24 mouse cellular contexts compared by ENCODE assay signal in the genomic region with DNA sequence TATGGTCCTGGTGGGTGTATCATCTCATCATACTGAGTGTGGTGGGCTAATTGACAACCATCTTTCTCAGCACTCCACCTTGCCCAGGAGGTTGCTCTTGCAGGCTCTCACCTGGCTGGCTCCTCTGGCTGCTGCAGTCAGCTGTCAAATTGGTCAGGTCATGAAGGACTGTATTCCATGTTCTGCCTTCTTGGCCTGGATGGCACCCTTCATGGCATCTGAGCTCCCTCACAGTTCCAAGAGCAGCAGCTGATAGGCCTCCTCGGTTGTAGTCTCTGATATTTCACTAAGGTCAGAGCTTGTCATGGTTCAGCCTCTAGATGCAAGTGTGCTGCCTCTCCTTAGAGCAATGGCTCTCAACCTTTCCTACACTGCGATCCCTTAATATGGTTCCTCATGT. TPM values are rescaled to one million over a fixed set of nuclear protein-coding genes. Genes with fewer than 3 reads are reported as not detected.
A peak's percentile ranks its signal among the peaks of the same experiment; 100 is the strongest.
DNase-seq lines count a peak whose midpoint lies in the region; ATAC-seq and TF ChIP-seq lines count a peak whose summit lies in the region.
"Had no signal": no experiment of that assay in that cellular context is flagged by ENCODE, and none has a peak within 500 bp of the region (broad histone marks: within the 10 kb centered on the region; RNA-seq: fewer than 3 reads in every experiment).

No protein-coding gene starts in this region.

- no peak overlapping the region for H3K9ac ChIP-seq in heart, embryonic 12.5 days
- H3K9ac ChIP-seq in heart, embryonic 15.5 days, result no peak overlapping the region
- no peak overlapping the region for H3K9ac ChIP-seq in midbrain, embryonic 11.5 days (ENCODE audit: low read length)
- no peak overlapping the region for H3K9ac ChIP-seq in midbrain, embryonic 14.5 days (replicated peaks; ENCODE audit: low read length)
- H3K9ac ChIP-seq: embryonic facial prominence, embryonic 15.5 days; hindbrain, embryonic 14.5 days had no signal

- no peak for ATAC-seq in heart, embryonic 12.5 days (ENCODE audit: insufficient number of reproducible peaks, low FRiP score)
- ATAC-seq in heart, embryonic 15.5 days (replicated peaks; ENCODE audit: insufficient number of reproducible peaks, insufficient read depth, low FRiP score, low read depth), result no peak
- no peak for ATAC-seq in midbrain, embryonic 11.5 days (ENCODE audit: low FRiP score)
- no peak for ATAC-seq in midbrain, embryonic 14.5 days (ENCODE audit: low FRiP score, low TSS enrichment)
- ATAC-seq: forebrain, embryonic 14.5 days; intestine, postnatal 0 days had no signal

- DNase-seq in cerebellum, adult 2 months, result peak; percentile 43 to 52
- DNase-seq in cerebellum, adult 11 months, result no peak
- peak; percentile 25 to 32 for DNase-seq in heart, adult 18-20 months
- DNase-seq in heart, adult 9 months (ENCODE audit: low spot score in 2 of 2), result no peak
- peak; percentile 39 for DNase-seq in midbrain, embryonic 11.5 days (ENCODE audit: low spot score, missing footprints)
- no peak for DNase-seq in midbrain, embryonic 14.5 days
- DNase-seq: adrenal gland, postnatal 10 days; cerebellum, adult 9-11 months; embryo, embryonic 11 days; gastrocnemius, adult 2 months; gastrocnemius, postnatal 25 days; kidney, adult 8-10 months had no signal

- TF ChIP-seq CTCF in cerebellum, adult 2 months (IDR thresholded peaks at IDR 0.05; ENCODE audit: borderline replicate concordance, insufficient read depth, low read depth, low read length), result no peak

- WGBS in cerebellum, adult 2 months, result 64% methylated on average over 2 of the region's 2 CpGs
- 77% methylated on average over 2 of the region's 2 CpGs for WGBS in heart, embryonic 12.5 days
- 69% methylated on average over 2 of the region's 2 CpGs for WGBS in heart, embryonic 15.5 days
- 93% methylated on average over 2 of the region's 2 CpGs for WGBS in midbrain, embryonic 11.5 days
- WGBS in midbrain, embryonic 14.5 days, result 95% methylated on average over 2 of the region's 2 CpGs

- no peak for TF ChIP-seq POLR2A in cerebellum, adult 2 months (IDR thresholded peaks at IDR 0.05; ENCODE audit: borderline replicate concordance, insufficient read depth, low read length)

- no peaks in the 10 kb centered on the region for H3K27me3 ChIP-seq in cerebellum, adult 2 months (ENCODE audit: control insufficient read depth, insufficient read depth, low read length)
- H3K27me3 ChIP-seq in heart, embryonic 12.5 days (replicated peaks), result no peaks in the 10 kb centered on the region
- H3K27me3 ChIP-seq in heart, embryonic 15.5 days, result no peaks in the 10 kb centered on the region
- H3K27me3 ChIP-seq in midbrain, embryonic 11.5 days (ENCODE audit: control insufficient read depth, insufficient read depth, low read length), result no peaks in the 10 kb centered on the region
- no peaks in the 10 kb centered on the region for H3K27me3 ChIP-seq in midbrain, embryonic 14.5 days (ENCODE audit: control insufficient read depth, insufficient read depth, low read length)
- H3K27me3 ChIP-seq: embryonic facial prominence, embryonic 15.5 days had no signal

- H3K4me3 ChIP-seq in cerebellum, adult 2 months (replicated peaks; ENCODE audit: insufficient read depth, low read depth, low read length), result no peak overlapping the region
- H3K4me3 ChIP-seq in heart, embryonic 12.5 days, result no peak overlapping the region
- no peak overlapping the region for H3K4me3 ChIP-seq in heart, embryonic 15.5 days
- H3K4me3 ChIP-seq in midbrain, embryonic 11.5 days (ENCODE audit: low read depth, low read length), result no peak overlapping the region
- no peak overlapping the region for H3K4me3 ChIP-seq in midbrain, embryonic 14.5 days (replicated peaks; ENCODE audit: low read depth, low read length)
- H3K4me3 ChIP-seq: embryonic facial prominence, embryonic 15.5 days; erythroblast, embryonic 14.5 days; forebrain, embryonic 10.5 days; gastrocnemius, adult 2 months; hindbrain, embryonic 10.5 days had no signal

- peaks cover 32% of the 10 kb centered on the region for H3K4me1 ChIP-seq in cerebellum, adult 2 months (ENCODE audit: control insufficient read depth, insufficient read depth, low read length)
- H3K4me1 ChIP-seq in heart, embryonic 12.5 days (replicated peaks), result peaks cover 52% of the 10 kb centered on the region
- H3K4me1 ChIP-seq in heart, embryonic 15.5 days (replicated peaks), result peaks cover 55% of the 10 kb centered on the region
- H3K4me1 ChIP-seq in midbrain, embryonic 11.5 days (ENCODE audit: control insufficient read depth, insufficient read depth, low read length), result peaks cover 5% of the 10 kb centered on the region; the same call in 1 of the 2 replicates
- H3K4me1 ChIP-seq in midbrain, embryonic 14.5 days (ENCODE audit: control insufficient read depth, insufficient read depth, low read length), result peaks cover 9% of the 10 kb centered on the region; the same call in 1 of the 2 replicates

- no peaks in the 10 kb centered on the region for H3K9me3 ChIP-seq in heart, embryonic 12.5 days (replicated peaks)
- no peaks in the 10 kb centered on the region for H3K9me3 ChIP-seq in heart, embryonic 15.5 days (replicated peaks)
- H3K9me3 ChIP-seq in midbrain, embryonic 11.5 days (ENCODE audit: control insufficient read depth, low read length), result no peaks in the 10 kb centered on the region
- H3K9me3 ChIP-seq in midbrain, embryonic 14.5 days (ENCODE audit: control insufficient read depth, low read length), result no peaks in the 10 kb centered on the region
- H3K9me3 ChIP-seq: embryonic facial prominence, embryonic 15.5 days; forebrain, embryonic 10.5 days; hindbrain, embryonic 10.5 days had no signal

- H3K27ac ChIP-seq in cerebellum, adult 2 months (ENCODE audit: insufficient read depth, low read length), result no peak overlapping the region
- H3K27ac ChIP-seq in heart, embryonic 12.5 days (ENCODE audit: poor library complexity, severe bottlenecking), result no peak overlapping the region
- peak overlapping the region; percentile 89 for H3K27ac ChIP-seq in heart, embryonic 15.5 days
- no peak overlapping the region for H3K27ac ChIP-seq in midbrain, embryonic 11.5 days (ENCODE audit: low read depth, low read length)
- no peak overlapping the region for H3K27ac ChIP-seq in midbrain, embryonic 14.5 days (replicated peaks; ENCODE audit: low read depth, low read length)
- H3K27ac ChIP-seq: embryonic facial prominence, embryonic 15.5 days; forebrain, embryonic 10.5 days; gastrocnemius, adult 2 months; hindbrain, embryonic 10.5 days; hindbrain, embryonic 14.5 days had no signal

- no peak overlapping the region for H3K4me2 ChIP-seq in heart, embryonic 12.5 days
- no peak overlapping the region for H3K4me2 ChIP-seq in heart, embryonic 15.5 days
- no peak overlapping the region for H3K4me2 ChIP-seq in midbrain, embryonic 11.5 days
- no peak overlapping the region for H3K4me2 ChIP-seq in midbrain, embryonic 14.5 days (ENCODE audit: low read length)
- H3K4me2 ChIP-seq: embryonic facial prominence, embryonic 15.5 days; hindbrain, embryonic 14.5 days had no signal

- no peaks in the 10 kb centered on the region for H3K36me3 ChIP-seq in heart, embryonic 12.5 days
- H3K36me3 ChIP-seq in heart, embryonic 15.5 days, result no peaks in the 10 kb centered on the region
- no peaks in the 10 kb centered on the region for H3K36me3 ChIP-seq in midbrain, embryonic 11.5 days (ENCODE audit: control insufficient read depth, insufficient read depth, low read length)
- H3K36me3 ChIP-seq in midbrain, embryonic 14.5 days (ENCODE audit: control insufficient read depth, insufficient read depth, low read length), result no peaks in the 10 kb centered on the region
- H3K36me3 ChIP-seq: embryonic facial prominence, embryonic 15.5 days; hindbrain, embryonic 10.5 days had no signal

RNA-seq across cellular contexts. Expression of gene Pkp4, which starts 45.5 kb away (rescaled TPM):
- polyA plus RNA-seq in cerebellum, adult 2 months (2012; rRNA removed), result 200 and 203 TPM in 2 replicates
- total RNA-seq in heart, adult 18-20 months (2021), result 100 to 1,000 TPM; 129 to 159 TPM
- 30.6 and 34.5 TPM in 2 replicates for polyA plus RNA-seq in heart, embryonic 12.5 days (2016; fragmentation: Nextera tagmentation; extraction: Ambion mirVana)
- polyA plus RNA-seq in heart, embryonic 15.5 days (2015; fragmentation: Nextera tagmentation; extraction: Ambion mirVana), result 36.5 and 40.1 TPM in 2 replicates
- polyA plus RNA-seq in midbrain, embryonic 11.5 days (2014; fragmentation: Nextera tagmentation; extraction: Ambion mirVana), result 19.0 and 20.2 TPM in 2 replicates
- polyA plus RNA-seq in midbrain, embryonic 14.5 days (2014; fragmentation: Nextera tagmentation; extraction: Ambion mirVana), result 23.9 and 24.1 TPM in 2 replicates
- total RNA-seq: MEL had no signal

RNA-seq across cellular contexts. Expression of gene Ccdc148, which starts 45.7 kb away (rescaled TPM):
- polyA plus RNA-seq in cerebellum, adult 2 months (2012; rRNA removed), result 3.8 and 4.0 TPM in 2 replicates
- total RNA-seq in heart, adult 18-20 months (2021), result 1 to 10 TPM in 1 of 2 experiments, under 1 TPM in 1; 0.69 to 1.0 TPM
- 0.54 and 0.73 TPM in 2 replicates for polyA plus RNA-seq in heart, embryonic 12.5 days (2016; fragmentation: Nextera tagmentation; extraction: Ambion mirVana)
- 0.94 and 1.2 TPM in 2 replicates for polyA plus RNA-seq in heart, embryonic 15.5 days (2015; fragmentation: Nextera tagmentation; extraction: Ambion mirVana)
- 0.55 and 0.80 TPM in 2 replicates for polyA plus RNA-seq in midbrain, embryonic 11.5 days (2014; fragmentation: Nextera tagmentation; extraction: Ambion mirVana)
- polyA plus RNA-seq in midbrain, embryonic 14.5 days (2014; fragmentation: Nextera tagmentation; extraction: Ambion mirVana), result 2.7 and 3.1 TPM in 2 replicates
- total RNA-seq: common myeloid progenitor, adult 5-6 weeks; gastrocnemius, postnatal 25 days; granulocyte monocyte progenitor cell, adult 5-6 weeks; MEL had no signal
- polyA plus RNA-seq: erythroblast, embryonic 14.5 days had no signal

Comparison
In these comparisons a context has a peak if more than half of its experiments do, and no peak if none do; other contexts are left out.
1. DNase-seq: peak in cerebellum, adult 2 months (2 of 2), heart, adult 18-20 months (2 of 2) and midbrain, embryonic 11.5 days (single experiment); none in cerebellum, adult 11 months (single experiment), heart, adult 9 months (0 of 2) and midbrain, embryonic 14.5 days (single experiment).